Mouse (Mus musculus): ENCODE results near the gene a. TPM values are rescaled to one million over a fixed set of nuclear protein-coding genes. Genes with fewer than 3 reads are reported as not detected.

a gene
- polyA plus RNA-seq, 1 experiment from 2014 or later, result 0.94 TPM

DNA sequence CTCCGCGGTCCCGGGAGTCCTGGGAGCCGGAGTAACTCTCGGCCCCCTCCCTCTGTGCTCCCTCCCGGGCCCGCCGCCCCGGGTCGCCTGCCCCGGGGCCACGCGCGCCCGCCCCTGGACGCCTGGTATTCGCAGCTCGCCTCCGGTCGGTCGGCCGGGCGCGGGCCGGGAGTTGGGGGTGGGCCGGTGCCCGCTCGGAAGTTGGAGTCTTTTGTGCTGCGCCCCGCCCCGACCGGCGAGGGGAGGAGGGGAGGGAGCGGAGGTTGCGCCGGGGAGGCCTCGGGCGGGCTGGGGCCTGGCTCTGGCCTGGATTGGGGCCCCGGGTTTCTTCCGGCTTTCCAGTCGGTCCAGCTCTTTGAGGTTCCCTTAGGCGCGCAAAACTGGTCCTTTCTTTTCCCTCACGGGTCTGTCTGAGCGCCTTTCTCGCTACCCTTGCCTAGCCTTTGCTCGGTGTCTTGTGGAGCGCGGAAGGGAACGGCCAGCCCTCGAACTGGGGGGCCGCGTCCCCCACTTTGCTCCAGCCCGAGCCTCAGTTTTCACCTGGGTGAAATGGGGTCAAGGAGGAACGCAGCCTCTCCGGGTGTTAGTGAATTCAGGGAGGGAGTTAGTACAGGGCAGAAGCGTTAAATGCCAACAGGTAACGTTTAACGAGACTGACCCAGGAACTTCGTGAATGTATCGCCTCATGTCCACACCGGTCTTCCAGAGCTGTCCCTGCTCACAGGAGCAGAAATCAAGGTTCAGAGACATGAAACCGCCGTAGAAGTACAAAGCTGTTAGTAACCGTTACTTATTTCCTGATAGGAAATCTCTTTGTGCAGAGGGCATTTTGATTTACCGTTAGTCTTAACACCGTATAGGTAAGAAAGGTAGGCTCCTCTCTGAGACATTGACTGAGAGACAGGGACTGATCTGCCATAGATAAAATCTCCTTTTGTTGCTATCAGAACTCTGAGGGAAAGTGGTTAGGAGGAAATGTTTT is 750 bp downstream of the a start:
- peaks cover 18% of the 10 kb centered on the region for H3K4me1 ChIP-seq (replicated peaks; ENCODE audit: control insufficient read depth, insufficient read depth, low read length)
- no peaks in the 10 kb centered on the region for H3K36me3 ChIP-seq (ENCODE audit: control insufficient read depth, insufficient read depth)
- H3K9ac ChIP-seq (replicated peaks; ENCODE audit: low read depth, low read length), result peak overlapping the region; percentile 87
- peak overlapping the region; percentile 99 for H3K27ac ChIP-seq (ENCODE audit: low read length)
- ATAC-seq, result peak; percentile 14
- H3K27me3 ChIP-seq (replicated peaks; ENCODE audit: control insufficient read depth, insufficient read depth, low read length), result no peaks in the 10 kb centered on the region
- H3K9me3 ChIP-seq (ENCODE audit: control insufficient read depth, low read length), result no peaks in the 10 kb centered on the region
- H3K4me3 ChIP-seq (replicated peaks; ENCODE audit: low read length), result peak overlapping the region; percentile 94
- peak overlapping the region; percentile 86 for H3K4me2 ChIP-seq (ENCODE audit: low read length)
- under 1% methylated on average over 66 of the region's 67 CpGs for WGBS

- H3K36me3 ChIP-seq (ENCODE audit: control insufficient read depth, insufficient read depth), result no peaks in the 10 kb centered on the region
- no peak overlapping the region for H3K4me3 ChIP-seq (replicated peaks; ENCODE audit: low read length)
- H3K27ac ChIP-seq (ENCODE audit: low read length), result no peak overlapping the region
- 93% methylated on average over 1 of the region's 1 CpGs for WGBS
- H3K9me3 ChIP-seq (ENCODE audit: control insufficient read depth, low read length), result no peaks in the 10 kb centered on the region
- no peak overlapping the region for H3K9ac ChIP-seq (replicated peaks; ENCODE audit: low read depth, low read length)
- no peaks in the 10 kb centered on the region for H3K27me3 ChIP-seq (replicated peaks; ENCODE audit: control insufficient read depth, insufficient read depth, low read length)
- peaks cover 4% of the 10 kb centered on the region; the same call in 1 of the 2 replicates for H3K4me1 ChIP-seq (replicated peaks; ENCODE audit: control insufficient read depth, insufficient read depth, low read length)
- no peak overlapping the region for H3K4me2 ChIP-seq (ENCODE audit: low read length)
- no peak for ATAC-seq
Observed at GRCm38 (mm10) chr2:154803372-154803771, 12.2 kb downstream of the a start.

- Histone ChIP-seq H3K36me3 (ENCODE audit: control insufficient read depth, insufficient read depth) (no peaks in the 10 kb centered on the region), H3K27ac (ENCODE audit: low read length) (no peak overlapping the region), H3K4me3 (replicated peaks; ENCODE audit: low read length) (no peak overlapping the region), H3K9me3 (ENCODE audit: control insufficient read depth, low read length) (no peaks in the 10 kb centered on the region), H3K27me3 (replicated peaks; ENCODE audit: control insufficient read depth, insufficient read depth, low read length) (no peaks in the 10 kb centered on the region), H3K4me1 (replicated peaks; ENCODE audit: control insufficient read depth, insufficient read depth, low read length) (peaks cover 4% of the 10 kb centered on the region; the same call in 1 of the 2 replicates), H3K9ac (replicated peaks; ENCODE audit: low read depth, low read length) (no peak overlapping the region), H3K4me2 (ENCODE audit: low read length) (no peak overlapping the region)
- no peak for ATAC-seq
- 80% methylated on average over 4 of the region's 4 CpGs for WGBS
Observed at GRCm38 (mm10) chr2:154803845-154804244, 12.6 kb downstream of the a start.

GRCm38 (mm10) chr2:154807689-154808088 is 16.5 kb downstream of the a start:
- 60% methylated on average over 1 of the region's 1 CpGs for WGBS
- H3K4me3 ChIP-seq (replicated peaks; ENCODE audit: low read length), result no peak overlapping the region
- ATAC-seq, result no peak
- H3K9ac ChIP-seq (replicated peaks; ENCODE audit: low read depth, low read length), result no peak overlapping the region
- H3K36me3 ChIP-seq (ENCODE audit: control insufficient read depth, insufficient read depth), result no peaks in the 10 kb centered on the region
- H3K4me2 ChIP-seq (ENCODE audit: low read length), result no peak overlapping the region
- no peaks in the 10 kb centered on the region for H3K9me3 ChIP-seq (ENCODE audit: control insufficient read depth, low read length)
- H3K4me1 ChIP-seq (replicated peaks; ENCODE audit: control insufficient read depth, insufficient read depth, low read length), result peaks cover 8% of the 10 kb centered on the region
- no peaks in the 10 kb centered on the region for H3K27me3 ChIP-seq (replicated peaks; ENCODE audit: control insufficient read depth, insufficient read depth, low read length)
- H3K27ac ChIP-seq (ENCODE audit: low read length), result no peak overlapping the region

DNA sequence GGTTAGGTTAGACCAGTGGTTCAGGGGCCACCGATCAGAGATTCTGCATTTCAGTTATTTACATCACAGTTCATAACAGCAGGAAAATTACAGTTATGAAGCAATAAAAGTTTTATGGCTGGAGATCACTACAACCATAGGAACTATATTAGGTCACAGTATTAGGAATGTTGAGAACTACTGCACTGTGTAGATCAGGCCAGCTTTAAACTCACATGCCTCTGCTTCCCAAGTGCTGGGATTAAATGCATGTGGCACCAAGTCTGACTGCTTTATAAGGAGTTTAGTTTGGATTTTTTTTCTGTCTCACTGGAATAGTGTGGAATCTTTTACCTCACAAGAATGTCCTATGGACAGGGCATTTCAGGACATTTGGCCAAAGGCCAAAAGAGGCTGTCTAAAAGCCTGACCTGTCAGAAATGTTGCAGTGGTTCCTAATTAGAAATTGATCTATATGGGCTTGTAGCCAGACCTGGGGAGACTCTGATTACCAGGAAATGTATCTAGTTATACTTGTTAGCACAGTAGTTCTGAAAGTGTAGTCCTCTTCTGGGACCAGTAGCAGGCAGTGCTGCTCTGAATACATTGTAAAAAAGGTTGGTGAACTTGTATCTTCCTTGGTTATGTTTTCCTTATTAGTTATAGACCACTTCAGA is 18.0 kb downstream of the a start:
- no peaks in the 10 kb centered on the region for H3K27me3 ChIP-seq (replicated peaks; ENCODE audit: control insufficient read depth, insufficient read depth, low read length)
- no peak overlapping the region for H3K9ac ChIP-seq (replicated peaks; ENCODE audit: low read depth, low read length)
- H3K9me3 ChIP-seq (ENCODE audit: control insufficient read depth, low read length), result no peaks in the 10 kb centered on the region
- 92% methylated on average over 1 of the region's 1 CpGs for WGBS
- no peaks in the 10 kb centered on the region for H3K36me3 ChIP-seq (ENCODE audit: control insufficient read depth, insufficient read depth)
- H3K27ac ChIP-seq (ENCODE audit: low read length), result no peak overlapping the region
- no peak for ATAC-seq
- peaks cover 4% of the 10 kb centered on the region for H3K4me1 ChIP-seq (replicated peaks; ENCODE audit: control insufficient read depth, insufficient read depth, low read length)
- H3K4me3 ChIP-seq (replicated peaks; ENCODE audit: low read length), result no peak overlapping the region
- no peak overlapping the region for H3K4me2 ChIP-seq (ENCODE audit: low read length)

GRCm38 (mm10) chr2:154810821-154811220 is 19.6 kb downstream of the a start:
- Histone ChIP-seq H3K9me3 (ENCODE audit: control insufficient read depth, low read length) (no peaks in the 10 kb centered on the region), H3K4me3 (replicated peaks; ENCODE audit: low read length) (no peak overlapping the region), H3K27me3 (replicated peaks; ENCODE audit: control insufficient read depth, insufficient read depth, low read length) (no peaks in the 10 kb centered on the region), H3K36me3 (ENCODE audit: control insufficient read depth, insufficient read depth) (no peaks in the 10 kb centered on the region), H3K4me2 (ENCODE audit: low read length) (no peak overlapping the region), H3K4me1 (replicated peaks; ENCODE audit: control insufficient read depth, insufficient read depth, low read length) (peaks cover 4% of the 10 kb centered on the region), H3K9ac (replicated peaks; ENCODE audit: low read depth, low read length) (no peak overlapping the region), H3K27ac (ENCODE audit: low read length) (no peak overlapping the region)
- 20% methylated on average over 1 of the region's 1 CpGs for WGBS
- ATAC-seq, result no peak

GRCm38 (mm10) chr2:154813426-154813825 is 22.2 kb downstream of the a start:
- no peak overlapping the region for H3K27ac ChIP-seq (ENCODE audit: low read length)
- no peak overlapping the region for H3K4me3 ChIP-seq (replicated peaks; ENCODE audit: low read length)
- no peaks in the 10 kb centered on the region for H3K9me3 ChIP-seq (ENCODE audit: control insufficient read depth, low read length)
- H3K4me1 ChIP-seq (replicated peaks; ENCODE audit: control insufficient read depth, insufficient read depth, low read length), result peaks cover 26% of the 10 kb centered on the region
- no peak overlapping the region for H3K4me2 ChIP-seq (ENCODE audit: low read length)
- H3K9ac ChIP-seq (replicated peaks; ENCODE audit: low read depth, low read length), result no peak overlapping the region
- H3K27me3 ChIP-seq (replicated peaks; ENCODE audit: control insufficient read depth, insufficient read depth, low read length), result no peaks in the 10 kb centered on the region
- ATAC-seq, result no peak
- 91% methylated on average over 2 of the region's 2 CpGs for WGBS
- H3K36me3 ChIP-seq (ENCODE audit: control insufficient read depth, insufficient read depth), result no peaks in the 10 kb centered on the region

GRCm38 (mm10) chr2:154817089-154817488 is 25.9 kb downstream of the a start:
- no peaks in the 10 kb centered on the region for H3K36me3 ChIP-seq (ENCODE audit: control insufficient read depth, insufficient read depth)
- H3K27me3 ChIP-seq (replicated peaks; ENCODE audit: control insufficient read depth, insufficient read depth, low read length), result no peaks in the 10 kb centered on the region
- 11% methylated on average over 3 of the region's 3 CpGs for WGBS
- peak overlapping the region; percentile 1; the same call in 1 of the 2 replicates for H3K4me2 ChIP-seq (ENCODE audit: low read length)
- no peak overlapping the region for H3K9ac ChIP-seq (replicated peaks; ENCODE audit: low read depth, low read length)
- no peaks in the 10 kb centered on the region for H3K9me3 ChIP-seq (ENCODE audit: control insufficient read depth, low read length)
- ATAC-seq, result peak; percentile 77
- H3K4me3 ChIP-seq (replicated peaks; ENCODE audit: low read length), result no peak overlapping the region
- H3K27ac ChIP-seq (ENCODE audit: low read length), result 0 out of 2 replicates have a peak overlapping the region, but pooled peaks have one; percentile 41
- peaks cover 26% of the 10 kb centered on the region for H3K4me1 ChIP-seq (replicated peaks; ENCODE audit: control insufficient read depth, insufficient read depth, low read length)

- no peak overlapping the region for H3K4me3 ChIP-seq (replicated peaks; ENCODE audit: low read length)
- H3K27me3 ChIP-seq (replicated peaks; ENCODE audit: control insufficient read depth, insufficient read depth, low read length), result no peaks in the 10 kb centered on the region
- H3K27ac ChIP-seq (ENCODE audit: low read length), result peak overlapping the region; percentile 3; the same call in 1 of the 2 replicates
- H3K9ac ChIP-seq (replicated peaks; ENCODE audit: low read depth, low read length), result no peak overlapping the region
- H3K4me2 ChIP-seq (ENCODE audit: low read length), result no peak overlapping the region
- 4% methylated on average over 1 of the region's 1 CpGs for WGBS
- H3K36me3 ChIP-seq (ENCODE audit: control insufficient read depth, insufficient read depth), result no peaks in the 10 kb centered on the region
- no peaks in the 10 kb centered on the region for H3K9me3 ChIP-seq (ENCODE audit: control insufficient read depth, low read length)
- peaks cover 26% of the 10 kb centered on the region for H3K4me1 ChIP-seq (replicated peaks; ENCODE audit: control insufficient read depth, insufficient read depth, low read length)
- ATAC-seq, result peak; percentile 55; the same call in 1 of the 2 replicates
Observed at GRCm38 (mm10) chr2:154817788-154818187, 26.6 kb downstream of the a start.

Measured in forebrain, embryonic 16.5 days (tissue).